Mouse (Mus musculus): ENCODE results near the gene Grid1. TPM values are rescaled to one million over a fixed set of nuclear protein-coding genes. Genes with fewer than 3 reads are reported as not detected.

Grid1 gene
- polyA plus RNA-seq, 1 experiment from 2014 or later: 0.23 TPM

GRCm38 (mm10) chr14:34811490-34811808 lies 8.5 kb upstream of the Grid1 start:
- ATAC-seq: no peak
- WGBS (ENCODE audit: insufficient replicate concordance): 62% methylated on average over 10 of the region's 10 CpGs

DNA sequence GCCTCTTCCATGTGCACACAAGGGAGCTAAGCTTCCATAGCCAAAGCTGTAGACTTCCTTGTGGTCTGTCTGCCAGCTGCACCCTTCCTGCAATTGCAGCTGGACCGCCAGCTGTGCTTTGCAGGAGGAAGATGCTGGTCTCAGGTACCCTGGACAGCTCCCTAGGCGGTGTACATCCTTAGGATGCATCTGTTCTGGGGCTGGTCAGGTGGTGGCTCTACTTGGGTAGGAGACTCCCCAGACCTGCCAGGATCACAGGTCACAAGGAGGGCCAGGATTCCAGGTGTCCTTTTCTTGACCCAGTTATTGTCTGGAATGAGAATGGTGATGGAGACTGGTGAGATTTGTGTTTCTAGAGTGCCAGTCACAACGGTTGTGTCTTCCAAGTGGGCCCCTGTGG lies 3.6 kb upstream of the Grid1 start:
- no peak for ATAC-seq

More at GRCm38 (mm10) chr14:34811490-34811808, 8.5 kb upstream of the Grid1 start:
- Histone ChIP-seq H3K4me2 (no peak overlapping the region), H3K36me3 (no peaks in the 10 kb centered on the region), H3K9ac (no peak overlapping the region), H3K9me3 (replicated peaks) (no peaks in the 10 kb centered on the region), H3K4me1 (no peaks in the 10 kb centered on the region), H3K27ac (no peak overlapping the region), H3K4me3 (no peak overlapping the region), H3K27me3 (replicated peaks) (peaks cover 10% of the 10 kb centered on the region)

GRCm38 (mm10) chr14:34818387-34818980 lies 1.4 kb upstream of the Grid1 start:
- Histone ChIP-seq H3K27me3 (replicated peaks) (peaks cover 81% of the 10 kb centered on the region), H3K9me3 (replicated peaks) (no peaks in the 10 kb centered on the region), H3K4me3 (no peak overlapping the region), H3K9ac (no peak overlapping the region), H3K4me1 (peaks cover 9% of the 10 kb centered on the region; the same call in 1 of the 2 replicates), H3K27ac (no peak overlapping the region), H3K36me3 (no peaks in the 10 kb centered on the region), H3K4me2 (no peak overlapping the region)
- ATAC-seq: no peak
- 6% methylated on average over 9 of the region's 9 CpGs for WGBS (ENCODE audit: insufficient replicate concordance)

More for the DNA sequence above, 3.6 kb upstream of the Grid1 start:
- Histone ChIP-seq H3K27ac (no peak overlapping the region), H3K4me3 (no peak overlapping the region), H3K9me3 (replicated peaks) (no peaks in the 10 kb centered on the region), H3K4me2 (no peak overlapping the region), H3K36me3 (no peaks in the 10 kb centered on the region), H3K4me1 (peaks cover 9% of the 10 kb centered on the region; the same call in 1 of the 2 replicates), H3K27me3 (replicated peaks) (peaks cover 59% of the 10 kb centered on the region), H3K9ac (no peak overlapping the region)
- WGBS (ENCODE audit: insufficient replicate concordance): 32% methylated on average over 3 of the region's 3 CpGs

GRCm38 (mm10) chr14:34819121-34819918 lies 588 bp upstream of the Grid1 start:
- H3K4me1 ChIP-seq: peaks cover 9% of the 10 kb centered on the region; the same call in 1 of the 2 replicates
- peak; percentile 17; the same call in 1 of the 2 replicates for ATAC-seq
- peak overlapping the region; percentile 51 for H3K4me3 ChIP-seq
- H3K27me3 ChIP-seq (replicated peaks): peaks cover 89% of the 10 kb centered on the region
- peak overlapping the region; percentile 60 for H3K4me2 ChIP-seq
- no peaks in the 10 kb centered on the region for H3K36me3 ChIP-seq
- H3K27ac ChIP-seq: no peak overlapping the region
- 2% methylated on average over 74 of the region's 85 CpGs for WGBS (ENCODE audit: insufficient replicate concordance)
- no peak overlapping the region for H3K9ac ChIP-seq
- H3K9me3 ChIP-seq (replicated peaks): no peaks in the 10 kb centered on the region

DNA sequence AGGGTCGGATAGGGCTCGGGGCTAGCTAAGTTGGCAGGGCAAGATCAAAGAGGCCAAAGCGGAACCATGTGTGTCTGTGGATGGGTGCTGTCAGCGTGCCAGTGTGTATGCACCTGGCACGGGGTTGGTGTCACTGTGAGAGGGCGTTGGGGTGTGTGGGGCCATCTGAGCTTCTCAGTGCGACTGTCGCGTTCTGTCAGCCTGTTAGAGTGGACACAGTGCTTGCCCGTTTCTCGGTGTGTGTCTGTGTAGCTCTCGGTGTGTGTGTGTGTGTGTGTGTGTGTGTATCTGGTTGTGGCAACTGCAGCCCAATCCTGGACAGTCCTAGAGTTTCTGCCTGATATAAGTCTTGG lies 721 bp downstream of the Grid1 start:
- H3K36me3 ChIP-seq: no peaks in the 10 kb centered on the region

GRCm38 (mm10) chr14:34821131-34821790 lies 1.4 kb downstream of the Grid1 start:
- H3K9ac ChIP-seq: no peak overlapping the region
- H3K9me3 ChIP-seq (replicated peaks): no peaks in the 10 kb centered on the region
- H3K27ac ChIP-seq: no peak overlapping the region
- no peak for ATAC-seq
- H3K4me2 ChIP-seq: peak overlapping the region; percentile 60
- 1% methylated on average over 26 of the region's 26 CpGs for WGBS (ENCODE audit: insufficient replicate concordance)
- H3K4me3 ChIP-seq: peak overlapping the region; percentile 13; the same call in 1 of the 2 replicates
- peaks cover 88% of the 10 kb centered on the region for H3K27me3 ChIP-seq (replicated peaks)
- H3K36me3 ChIP-seq: no peaks in the 10 kb centered on the region
- H3K4me1 ChIP-seq: peaks cover 9% of the 10 kb centered on the region; the same call in 1 of the 2 replicates

More for the DNA sequence above, 721 bp downstream of the Grid1 start:
- H3K27ac ChIP-seq: no peak overlapping the region
- peaks cover 88% of the 10 kb centered on the region for H3K27me3 ChIP-seq (replicated peaks)
- ATAC-seq: peak; percentile 27; the same call in 1 of the 2 replicates
- H3K4me3 ChIP-seq: peak overlapping the region; percentile 51
- H3K4me1 ChIP-seq: peaks cover 9% of the 10 kb centered on the region; the same call in 1 of the 2 replicates
- WGBS (ENCODE audit: insufficient replicate concordance): 2% methylated on average over 12 of the region's 12 CpGs
- H3K9ac ChIP-seq: no peak overlapping the region
- H3K9me3 ChIP-seq (replicated peaks): no peaks in the 10 kb centered on the region
- H3K4me2 ChIP-seq: peak overlapping the region; percentile 60

- Histone ChIP-seq H3K27ac (no peak overlapping the region), H3K9me3 (replicated peaks) (no peaks in the 10 kb centered on the region), H3K9ac (no peak overlapping the region), H3K4me3 (no peak overlapping the region), H3K4me1 (peaks cover 9% of the 10 kb centered on the region; the same call in 1 of the 2 replicates), H3K36me3 (no peaks in the 10 kb centered on the region), H3K27me3 (replicated peaks) (peaks cover 73% of the 10 kb centered on the region), H3K4me2 (peak overlapping the region; percentile 36)
- WGBS (ENCODE audit: insufficient replicate concordance): 5% methylated on average over 17 of the region's 17 CpGs
- ATAC-seq: 0 out of 2 replicates have a peak, but pooled peaks have one; percentile 6
These were observed 3.2 kb downstream of the Grid1 start for GRCm38 (mm10) chr14:34823136-34823535.

DNA sequence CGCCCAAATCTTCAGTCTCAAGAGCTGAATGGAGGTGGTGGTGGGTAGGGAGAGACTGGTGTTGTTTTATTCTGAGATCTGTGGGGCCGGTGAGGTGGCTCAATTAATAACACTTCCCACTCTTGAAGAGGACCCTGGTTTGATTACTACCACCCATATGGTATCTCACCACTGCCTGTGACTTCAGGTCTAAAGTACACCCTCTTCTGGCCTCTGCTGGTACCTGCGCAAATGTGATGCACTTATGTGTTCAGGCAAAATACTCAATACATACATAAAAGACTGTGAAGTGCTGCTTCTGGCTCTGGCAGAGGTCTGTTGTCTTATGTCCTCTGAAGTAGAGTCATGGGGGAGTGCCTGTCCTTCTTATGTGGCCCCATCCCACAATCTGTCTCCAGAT lies 4.3 kb downstream of the Grid1 start:
- 59% methylated on average over 3 of the region's 3 CpGs for WGBS (ENCODE audit: insufficient replicate concordance)
- Histone ChIP-seq H3K9me3 (replicated peaks) (no peaks in the 10 kb centered on the region), H3K27me3 (replicated peaks) (peaks cover 62% of the 10 kb centered on the region), H3K9ac (no peak overlapping the region), H3K36me3 (no peaks in the 10 kb centered on the region), H3K4me2 (no peak overlapping the region), H3K4me1 (peaks cover 7% of the 10 kb centered on the region; the same call in 1 of the 2 replicates), H3K4me3 (no peak overlapping the region), H3K27ac (no peak overlapping the region)
- no peak for ATAC-seq

- no peak overlapping the region for H3K4me3 ChIP-seq
- no peaks in the 10 kb centered on the region for H3K4me1 ChIP-seq
- peaks cover 45% of the 10 kb centered on the region for H3K27me3 ChIP-seq (replicated peaks)
- WGBS (ENCODE audit: insufficient replicate concordance): 40% methylated on average over 3 of the region's 3 CpGs
- no peaks in the 10 kb centered on the region for H3K9me3 ChIP-seq (replicated peaks)
- no peaks in the 10 kb centered on the region for H3K36me3 ChIP-seq
- no peak for ATAC-seq
- no peak overlapping the region for H3K27ac ChIP-seq
- H3K9ac ChIP-seq: no peak overlapping the region
- H3K4me2 ChIP-seq: no peak overlapping the region
These were observed 6.0 kb downstream of the Grid1 start for GRCm38 (mm10) chr14:34825902-34826301.

DNA sequence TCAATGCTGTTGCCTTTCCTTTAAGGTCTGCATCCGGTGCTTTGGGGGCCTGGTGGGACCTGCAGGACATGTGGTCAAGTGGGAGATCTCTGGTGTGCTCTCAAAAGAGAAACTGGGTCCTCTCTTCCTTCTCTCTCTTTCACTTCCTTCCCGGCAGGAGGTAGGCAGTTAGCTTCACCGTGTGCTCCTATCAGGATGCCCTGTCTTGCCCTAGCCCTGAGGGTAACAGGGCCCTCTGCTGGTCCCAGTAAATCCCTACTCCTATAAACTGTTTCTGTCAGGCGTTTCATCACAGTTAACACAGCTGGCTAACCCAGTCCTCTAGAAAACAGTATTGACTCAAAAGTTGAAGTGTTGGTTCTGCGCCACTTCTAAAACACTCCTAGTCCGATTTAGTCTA lies 9.9 kb downstream of the Grid1 start:
- H3K9me3 ChIP-seq (replicated peaks): no peaks in the 10 kb centered on the region
- ATAC-seq: no peak
- no peak overlapping the region for H3K9ac ChIP-seq
- no peak overlapping the region for H3K27ac ChIP-seq
- H3K4me3 ChIP-seq: no peak overlapping the region
- H3K36me3 ChIP-seq: no peaks in the 10 kb centered on the region
- no peaks in the 10 kb centered on the region for H3K4me1 ChIP-seq
- H3K4me2 ChIP-seq: no peak overlapping the region
- H3K27me3 ChIP-seq (replicated peaks): peaks cover 9% of the 10 kb centered on the region; the same call in 1 of the 2 replicates
- 50% methylated on average over 6 of the region's 6 CpGs for WGBS (ENCODE audit: insufficient replicate concordance)

- Histone ChIP-seq H3K9me3 (replicated peaks) (no peaks in the 10 kb centered on the region), H3K36me3 (no peaks in the 10 kb centered on the region)
These were observed 17.2 kb downstream of the Grid1 start for GRCm38 (mm10) chr14:34837145-34837544.

DNA sequence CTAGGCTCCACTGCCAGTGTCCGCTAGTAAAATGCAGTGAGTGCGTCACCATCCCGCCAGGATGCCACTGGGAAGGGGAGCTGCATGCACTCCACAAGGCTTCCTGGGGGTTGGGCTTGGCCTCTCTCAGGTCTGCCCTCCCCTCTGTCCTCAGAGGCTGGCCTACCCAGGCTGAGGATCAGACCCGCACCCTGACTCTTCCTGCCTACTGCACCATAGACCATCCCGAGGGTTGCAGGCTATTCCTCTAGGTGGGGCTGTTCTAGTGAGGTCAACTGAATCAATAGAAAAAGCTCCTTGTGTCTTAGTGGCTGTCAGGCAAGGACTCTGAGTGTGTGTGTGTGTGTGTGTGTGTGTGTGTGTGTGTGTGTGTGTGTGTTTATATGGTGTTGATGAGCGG lies 19.1 kb downstream of the Grid1 start:
- no peak overlapping the region for H3K27ac ChIP-seq
- H3K4me3 ChIP-seq: no peak overlapping the region
- no peak overlapping the region for H3K4me2 ChIP-seq
- no peaks in the 10 kb centered on the region for H3K27me3 ChIP-seq (replicated peaks)
- 39% methylated on average over 6 of the region's 6 CpGs for WGBS (ENCODE audit: insufficient replicate concordance)
- H3K36me3 ChIP-seq: no peaks in the 10 kb centered on the region
- H3K4me1 ChIP-seq: no peaks in the 10 kb centered on the region
- no peaks in the 10 kb centered on the region for H3K9me3 ChIP-seq (replicated peaks)
- ATAC-seq: no peak
- no peak overlapping the region for H3K9ac ChIP-seq

More at GRCm38 (mm10) chr14:34837145-34837544, 17.2 kb downstream of the Grid1 start:
- H3K9ac ChIP-seq: no peak overlapping the region
- H3K4me1 ChIP-seq: no peaks in the 10 kb centered on the region
- H3K27ac ChIP-seq: no peak overlapping the region
- no peak overlapping the region for H3K4me2 ChIP-seq
- ATAC-seq: no peak
- H3K4me3 ChIP-seq: no peak overlapping the region
- 63% methylated on average over 3 of the region's 3 CpGs for WGBS (ENCODE audit: insufficient replicate concordance)
- no peaks in the 10 kb centered on the region for H3K27me3 ChIP-seq (replicated peaks)

Measured in liver, embryonic 12.5 days (tissue).